Mouse (Mus musculus): ENCODE results near the gene Opcml.

DNA sequence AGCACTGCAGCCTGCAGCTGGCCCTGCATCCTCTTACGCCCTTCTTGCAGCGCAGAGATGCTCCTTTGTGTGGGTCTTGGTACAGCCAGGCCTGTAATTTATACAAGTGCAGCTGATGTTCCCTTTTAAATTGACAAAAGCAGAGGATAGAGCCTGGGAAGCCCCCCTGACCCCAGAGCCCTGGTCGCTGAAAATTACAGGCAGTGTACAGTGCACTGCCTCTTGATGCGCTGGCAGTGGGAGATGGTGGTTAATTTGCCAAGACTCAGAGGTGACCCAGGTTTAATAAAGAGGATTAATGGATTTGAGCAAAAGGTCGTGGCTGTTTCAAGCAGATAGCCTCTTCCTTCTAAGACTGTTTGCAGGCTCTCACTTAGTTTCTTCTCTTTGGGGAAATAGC is 39.9 kb downstream of the Opcml start:
- TF ChIP-seq POLR2A (IDR thresholded peaks at IDR 0.05; ENCODE audit: low read depth, low read length) (no peak), CTCF (IDR thresholded peaks at IDR 0.05; ENCODE audit: borderline replicate concordance, insufficient read depth, low read length) (no peak)

All from embryonic fibroblast, embryonic 13.5 days (primary cell).